23 mouse cellular contexts compared by ENCODE assay signal in genomic region chr15:6369974-6370373, GRCm38 (mm10).
"Had no signal": no experiment of that assay in that cellular context is flagged by ENCODE, and none has a peak within 500 bp of the region (broad histone marks: within the 10 kb centered on the region; RNA-seq: fewer than 3 reads in every experiment).

No protein-coding gene starts in this region.

- H3K27me3 ChIP-seq: liver, embryonic 12.5 days; liver, embryonic 15.5 days; lung, embryonic 15.5 days; neural tube, embryonic 13.5 days; stomach, embryonic 15.5 days had no signal

- H3K9me3 ChIP-seq: liver, embryonic 12.5 days; liver, embryonic 15.5 days; lung, embryonic 15.5 days; megakaryocyte, embryonic 14.5 days; midbrain, embryonic 10.5 days; neural tube, embryonic 13.5 days; stomach, embryonic 15.5 days had no signal

- H3K36me3 ChIP-seq: liver, embryonic 12.5 days; liver, embryonic 15.5 days; lung, embryonic 15.5 days; midbrain, embryonic 10.5 days; neural tube, embryonic 13.5 days; stomach, embryonic 15.5 days had no signal

- H3K9ac ChIP-seq: liver, embryonic 12.5 days; liver, embryonic 15.5 days; lung, embryonic 15.5 days; neural tube, embryonic 13.5 days; stomach, embryonic 15.5 days had no signal

- H3K27ac ChIP-seq: left cerebral cortex, adult 2 months; liver, embryonic 12.5 days; liver, embryonic 15.5 days; lung, embryonic 15.5 days; midbrain, embryonic 10.5 days; neural tube, embryonic 13.5 days; stomach, embryonic 15.5 days had no signal

- H3K4me2 ChIP-seq: liver, embryonic 12.5 days; liver, embryonic 15.5 days; lung, embryonic 15.5 days; neural tube, embryonic 13.5 days; stomach, embryonic 15.5 days had no signal

- H3K4me1 ChIP-seq: liver, embryonic 12.5 days; liver, embryonic 15.5 days; lung, embryonic 15.5 days; megakaryocyte, embryonic 14.5 days; midbrain, embryonic 10.5 days; neural tube, embryonic 13.5 days; stomach, embryonic 15.5 days had no signal

- H3K4me3 ChIP-seq: left cerebral cortex, adult 2 months; liver, embryonic 12.5 days; liver, embryonic 15.5 days; lung, embryonic 15.5 days; megakaryocyte, embryonic 14.5 days; midbrain, embryonic 10.5 days; neural tube, embryonic 13.5 days; stomach, embryonic 15.5 days had no signal

- DNase-seq: kidney, adult 18-20 months; kidney, adult 9 months; kidney, postnatal 10 days; kidney, postnatal 36 days; layer of hippocampus, postnatal 36 days; liver; lung, adult 18-20 months; lung, postnatal 10 days; lung, postnatal 36 days; midbrain, embryonic 14.5 days; retina, postnatal 1 day; right cerebral cortex, postnatal 25 days; spleen, adult 18-20 months; thymus, postnatal 25 days had no signal

- ATAC-seq: intestine, embryonic 16.5 days; liver, embryonic 12.5 days had no signal
